Mouse (Mus musculus) lung, adult 2 months (tissue): ENCODE data around the gene Psmd7. TPM values are rescaled to one million over a fixed set of nuclear protein-coding genes. Genes with fewer than 3 reads are reported as not detected.
A peak's percentile ranks its signal among the peaks of the same experiment; 100 is the strongest.
"Not testable (repeated sequence)": the region's sequence is repeated elsewhere in the genome, so short reads cannot be mapped to it uniquely, and the experiment has no call there.

ENCODE experiments used
- DNase-seq: peaks from one replicate; pipeline ENCODE4 v3.0.0; 2022
- H3K4me1 ChIP-seq: fragments of 200-500 bp; 2 replicates; pipeline ENCODE4 v1.6.1; 2011; ENCODE audit warnings: low read length; ENCODE audit not compliant: control insufficient read depth, insufficient read depth
- H3K4me3 ChIP-seq: fragments of 200-500 bp; replicated peaks from 2 replicates; pipeline ENCODE3; 2011; ENCODE audit warnings: low read depth, mild to moderate bottlenecking, control low read depth, low read length; ENCODE audit errors: extremely low read depth
- CTCF ChIP-seq: fragments of 200-500 bp; IDR thresholded peaks from 2 replicates; pipeline ENCODE4 v1.5.1; 2011; ENCODE audit warnings: mild to moderate bottlenecking, low read length, control low read depth; ENCODE audit not compliant: insufficient read depth
- POLR2A ChIP-seq: fragments of 200-500 bp; IDR thresholded peaks from 2 replicates; pipeline ENCODE4 v1.6.1; 2011; ENCODE audit warnings: low read depth, mild to moderate bottlenecking, control low read depth, low read length, borderline replicate concordance; ENCODE audit errors: extremely low read depth
- WGBS: fragments of 180-500 bp; shearing (Covaris S2); methylation state at CpG from one replicate; pipeline ENCODE4 v1.1.7; 2018; 5-methylcytosine and 5-hydroxymethylcytosine counted together
- polyA plus RNA-seq: library from polyadenylated mRNA; depleted of rRNA; stranded (reverse); fragments of >200 nt; gene quantifications from 2 replicates; pipeline ENCODE4 v1.2.3, GENCODE M21; 2012; rRNA removed

Psmd7 gene
- polyA plus RNA-seq: 39.2 and 52.2 TPM in 2 replicates

GRCm38 (mm10) chr8:107587995-107588780 lies at the start of gene Psmd7:
Gene Psmd7 (minus strand): TSS chr8:107588464.
- Histone ChIP-seq H3K4me1 (no peaks in the 10 kb centered on the region), H3K4me3 (peak within 1 kb of the TSS; percentile 92)
- peak; percentile 93 for DNase-seq
- 1% methylated on average over 65 of the region's 65 CpGs for WGBS
- TF ChIP-seq CTCF (no peak), POLR2A (peak; percentile 86; the same call in 1 of the 2 replicates)

GRCm38 (mm10) chr8:107633734-107634133 lies 45.5 kb upstream of the Psmd7 start:
- no peak for DNase-seq
- Histone ChIP-seq H3K4me1 (no peaks in the 10 kb centered on the region), H3K4me3 (no peak overlapping the region)
- TF ChIP-seq CTCF (no peak), POLR2A (no peak)
- WGBS: 87% methylated on average over 2 of the region's 2 CpGs

- TF ChIP-seq POLR2A (no peak), CTCF (no peak)
- 81% methylated on average over 11 of the region's 11 CpGs for WGBS
- H3K4me1 ChIP-seq: no peaks in the 10 kb centered on the region
- H3K4me3 ChIP-seq: no peak overlapping the region
- DNase-seq: no peak
Observed at GRCm38 (mm10) chr8:107629701-107630100, 41.4 kb upstream of the Psmd7 start.

GRCm38 (mm10) chr8:107628501-107629149 lies 40.4 kb upstream of the Psmd7 start:
- H3K4me3 ChIP-seq: no peak overlapping the region
- no peaks in the 10 kb centered on the region for H3K4me1 ChIP-seq
- no peak for TF ChIP-seq POLR2A
- TF ChIP-seq CTCF: no peak
- WGBS: 54% methylated on average over 8 of the region's 8 CpGs
- no peak for DNase-seq

GRCm38 (mm10) chr8:107627881-107628280 lies 39.6 kb upstream of the Psmd7 start:
- no peak for DNase-seq
- Histone ChIP-seq H3K4me1 (no peaks in the 10 kb centered on the region), H3K4me3 (no peak overlapping the region)
- no peak for TF ChIP-seq CTCF
- TF ChIP-seq POLR2A: no peak
- WGBS: 81% methylated on average over 9 of the region's 9 CpGs

GRCm38 (mm10) chr8:107624301-107624700 lies 36.0 kb upstream of the Psmd7 start:
- not testable (repeated sequence) for DNase-seq, H3K4me1 ChIP-seq

GRCm38 (mm10) chr8:107621930-107622623 lies 33.8 kb upstream of the Psmd7 start:
- TF ChIP-seq CTCF (no peak), POLR2A (no peak)
- no peak for DNase-seq
- Histone ChIP-seq H3K4me1 (no peaks in the 10 kb centered on the region), H3K4me3 (no peak overlapping the region)
- WGBS: 82% methylated on average over 10 of the region's 10 CpGs

More at GRCm38 (mm10) chr8:107624301-107624700, 36.0 kb upstream of the Psmd7 start:
- not testable (repeated sequence) for H3K4me3 ChIP-seq

GRCm38 (mm10) chr8:107621136-107621535 lies 32.9 kb upstream of the Psmd7 start:
- no peak for DNase-seq
- 46% methylated on average over 3 of the region's 3 CpGs for WGBS
- no peak overlapping the region for H3K4me3 ChIP-seq
- H3K4me1 ChIP-seq: no peaks in the 10 kb centered on the region
- no peak for TF ChIP-seq CTCF
- no peak for TF ChIP-seq POLR2A

GRCm38 (mm10) chr8:107618499-107618898 lies 30.2 kb upstream of the Psmd7 start:
- H3K4me3 ChIP-seq: no peak overlapping the region
- H3K4me1 ChIP-seq: no peaks in the 10 kb centered on the region
- no peak for DNase-seq
- no peak for TF ChIP-seq POLR2A
- no peak for TF ChIP-seq CTCF
- 67% methylated on average over 10 of the region's 10 CpGs for WGBS

- WGBS: 79% methylated on average over 6 of the region's 6 CpGs
- TF ChIP-seq CTCF (no peak), POLR2A (no peak)
Observed at GRCm38 (mm10) chr8:107613411-107613810, 25.1 kb upstream of the Psmd7 start.

More at GRCm38 (mm10) chr8:107613411-107613810, 25.1 kb upstream of the Psmd7 start:
- Histone ChIP-seq H3K4me1 (no peaks in the 10 kb centered on the region), H3K4me3 (no peak overlapping the region)
- no peak for DNase-seq
